Mouse (Mus musculus) kidney, postnatal 10 days (tissue): ENCODE measurements around the gene Dapl1.

ENCODE experiments used
- DNase-seq: peaks from one replicate; pipeline ENCODE4 v3.0.0; 2021; ENCODE audit warnings: mixed read lengths

Dapl1 gene

DNA sequence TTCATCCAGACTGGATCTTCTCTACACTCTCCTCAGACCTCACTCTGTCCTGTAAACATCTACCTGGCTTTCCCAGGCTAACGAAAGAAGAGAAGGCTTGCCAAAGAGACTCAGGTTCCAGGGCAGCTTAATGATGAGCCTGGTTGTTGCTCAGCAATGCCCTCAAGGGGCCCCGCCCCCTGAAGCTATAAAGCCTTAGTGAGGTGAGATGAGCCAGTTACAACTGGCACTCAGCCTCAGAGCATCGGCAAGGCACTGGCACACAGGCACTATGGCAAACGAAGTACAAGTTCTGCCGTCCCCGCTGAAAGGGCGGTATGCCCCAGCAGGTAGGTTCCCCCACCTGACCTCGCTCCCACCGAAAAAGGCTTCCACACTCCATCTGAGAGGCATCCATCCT lies at the start of gene Dapl1:
Gene Dapl1 (plus strand): TSS at position 216 of the 400 bp plus-strand sequence.
- peak; percentile 71 for DNase-seq

DNA sequence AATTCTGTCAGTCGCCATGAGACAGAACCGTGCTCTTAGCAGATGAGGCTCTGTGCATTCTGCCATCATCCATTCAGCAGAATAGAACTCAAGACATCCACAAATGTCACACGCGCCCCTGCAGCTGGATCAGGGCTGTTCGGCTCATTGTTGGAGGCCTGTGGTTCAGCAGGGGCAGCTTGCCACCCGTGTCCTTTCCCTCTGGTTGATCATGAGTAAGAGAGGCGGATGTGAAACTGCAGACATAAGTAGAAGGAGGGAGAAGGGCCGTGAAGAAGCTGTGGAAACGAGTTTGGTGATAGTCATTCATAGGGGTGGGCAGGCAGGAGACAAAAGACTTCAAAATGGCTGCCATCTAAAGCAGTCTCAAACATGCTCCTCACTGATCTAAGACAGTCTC lies 49.6 kb upstream of the Dapl1 start:
- no peak for DNase-seq

DNA sequence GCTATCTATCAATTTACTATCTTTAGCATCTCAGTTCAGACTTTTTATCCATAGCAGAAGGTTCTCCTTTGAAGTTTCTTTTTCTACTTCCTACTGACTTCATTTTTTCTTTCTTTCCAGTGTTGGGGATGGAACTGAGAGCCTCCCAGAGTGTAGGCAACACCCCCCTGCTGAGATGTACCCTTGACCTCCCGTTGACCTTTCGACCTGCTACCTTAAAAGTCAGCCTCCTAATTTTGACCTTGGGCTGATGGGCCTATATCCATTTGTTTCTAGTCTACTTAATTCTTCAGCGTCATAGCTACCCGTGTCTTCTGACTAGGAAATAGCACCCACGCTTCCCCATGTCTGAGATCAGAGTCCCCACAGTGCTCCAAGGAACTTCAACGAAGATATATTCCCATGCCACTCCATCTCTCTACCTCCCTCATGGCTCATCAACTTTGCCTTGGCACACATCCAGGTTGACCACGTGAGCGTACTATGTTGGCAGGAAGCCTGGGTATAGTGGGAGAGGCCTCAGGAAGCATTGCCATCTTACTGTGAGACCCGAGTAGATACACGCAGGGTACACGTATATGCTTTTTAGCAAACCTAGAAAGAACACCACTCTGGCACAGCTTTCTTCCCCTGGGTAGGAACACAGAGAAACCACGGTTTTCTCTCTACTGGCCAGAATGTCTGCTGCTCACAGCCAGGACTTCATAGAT lies 46.6 kb upstream of the Dapl1 start:
- peak; percentile 89 for DNase-seq

DNA sequence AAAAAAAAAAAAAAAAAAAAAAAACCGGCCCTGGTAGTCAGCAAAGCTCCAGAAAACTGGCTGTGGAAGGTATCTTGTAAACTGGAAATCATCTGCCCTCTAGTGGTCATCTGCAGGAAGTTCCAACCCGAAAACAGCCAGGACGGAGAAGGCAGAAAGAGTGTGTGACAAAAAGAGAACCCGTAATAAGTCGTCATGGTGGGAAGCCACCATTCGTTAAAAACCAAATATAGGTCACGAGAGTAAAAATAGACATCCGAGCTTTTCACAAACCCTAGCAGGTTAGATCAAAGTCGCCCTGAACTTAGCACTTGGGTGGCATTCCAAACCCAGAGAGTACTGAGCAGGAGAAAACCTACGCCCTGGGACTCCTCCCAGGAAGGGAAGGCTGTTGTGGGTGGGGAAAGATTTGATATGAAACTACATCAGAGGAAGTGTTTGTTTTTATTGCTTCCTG lies 45.9 kb upstream of the Dapl1 start:
- DNase-seq = peak; percentile 74

DNA sequence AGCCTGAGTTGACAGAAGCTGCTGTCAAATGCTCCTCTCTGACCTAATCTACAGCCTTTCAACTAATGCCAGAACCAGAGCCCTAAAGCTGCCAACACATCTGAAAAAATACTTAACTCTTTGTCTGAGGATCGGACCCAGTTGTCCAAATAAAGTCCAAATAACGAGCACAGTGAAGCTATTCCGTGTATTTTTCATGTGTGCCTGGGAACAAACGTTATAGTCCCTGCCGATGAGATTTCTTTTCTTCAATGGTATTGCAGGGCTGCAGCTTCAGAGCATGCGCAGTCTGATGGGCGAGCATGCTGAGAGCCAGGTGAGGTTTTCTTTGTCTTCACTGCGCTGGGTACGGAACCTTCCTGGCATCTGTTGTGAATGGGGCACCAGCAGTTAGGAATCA lies 44.6 kb upstream of the Dapl1 start:
- DNase-seq = no peak

DNA sequence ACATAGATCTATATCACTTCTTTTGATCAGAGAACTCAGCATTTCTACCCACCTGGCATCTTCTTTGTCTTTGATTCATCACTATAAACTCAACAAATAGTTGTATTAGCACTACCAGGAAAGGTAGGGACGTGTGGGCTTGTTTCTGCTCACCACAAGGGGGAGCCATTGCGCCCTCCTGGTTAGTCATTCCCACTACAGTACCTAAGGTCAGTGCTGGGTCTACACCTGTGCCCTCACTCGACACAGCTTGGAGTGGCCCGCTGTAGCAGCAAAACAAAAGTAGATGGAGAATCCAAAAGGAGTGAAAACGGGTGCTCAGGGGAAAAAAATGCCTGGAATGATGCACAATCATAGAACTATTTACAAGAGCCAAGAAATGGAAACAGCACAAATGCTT lies 44.0 kb upstream of the Dapl1 start:
- peak; percentile 85 for DNase-seq

DNA sequence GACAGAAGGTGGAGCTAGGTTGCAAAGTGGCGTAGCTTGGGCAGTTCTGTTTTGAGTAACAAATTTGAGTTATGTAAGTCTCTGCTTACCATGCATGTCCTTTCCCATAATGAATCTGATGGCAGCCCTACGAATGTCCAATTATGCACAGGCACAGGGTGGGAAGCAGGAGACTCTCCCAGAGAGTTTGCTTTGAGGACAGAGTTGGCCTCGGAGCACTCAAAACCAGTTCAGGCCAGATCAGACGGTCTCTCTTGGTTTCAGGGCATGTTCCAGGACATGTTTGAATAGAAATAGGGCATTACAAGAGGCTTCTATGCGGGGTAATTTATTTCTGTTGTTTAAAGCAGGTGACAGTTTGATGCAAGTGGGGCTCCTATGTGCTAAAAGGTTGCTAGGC lies 42.8 kb upstream of the Dapl1 start:
- DNase-seq = no peak

DNA sequence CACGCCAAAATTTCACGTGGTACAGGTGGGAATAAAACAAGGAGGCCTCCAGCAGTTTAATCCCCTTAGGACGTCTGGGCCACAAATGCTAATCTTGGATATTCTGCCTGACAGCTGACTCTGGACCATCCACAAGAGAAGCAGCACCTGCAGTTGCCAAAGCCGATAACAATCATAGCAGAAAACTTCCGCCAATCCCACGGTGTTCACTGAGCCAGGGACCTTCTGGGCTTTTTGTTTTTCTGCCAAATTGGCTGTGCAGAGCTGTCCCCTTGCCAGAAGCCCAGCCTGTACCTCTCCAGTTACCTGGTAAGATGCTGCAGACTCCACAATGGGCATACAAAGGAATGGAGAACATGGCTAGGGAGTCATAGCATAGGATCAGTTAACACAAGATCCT lies 37.8 kb upstream of the Dapl1 start:
- no peak for DNase-seq

DNA sequence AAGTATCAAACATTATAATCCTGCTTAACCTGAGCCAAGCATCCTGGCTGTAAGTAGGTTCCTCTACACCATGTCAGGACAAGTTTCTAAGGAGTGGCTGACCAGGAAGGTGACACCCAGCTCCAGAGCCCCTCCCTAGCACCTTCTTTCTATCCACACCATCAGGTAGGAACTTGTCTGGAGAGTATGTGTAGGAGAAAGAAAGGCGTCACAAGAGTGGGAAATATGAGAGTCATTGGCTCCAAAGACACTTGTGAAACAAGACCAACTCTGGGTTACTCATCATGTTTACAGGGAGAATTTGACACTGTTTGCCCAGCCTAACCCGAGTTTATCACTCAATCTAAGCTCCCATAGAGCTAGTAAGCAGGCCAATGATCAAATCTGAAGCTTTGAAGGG lies 36.7 kb upstream of the Dapl1 start:
- DNase-seq = no peak

DNA sequence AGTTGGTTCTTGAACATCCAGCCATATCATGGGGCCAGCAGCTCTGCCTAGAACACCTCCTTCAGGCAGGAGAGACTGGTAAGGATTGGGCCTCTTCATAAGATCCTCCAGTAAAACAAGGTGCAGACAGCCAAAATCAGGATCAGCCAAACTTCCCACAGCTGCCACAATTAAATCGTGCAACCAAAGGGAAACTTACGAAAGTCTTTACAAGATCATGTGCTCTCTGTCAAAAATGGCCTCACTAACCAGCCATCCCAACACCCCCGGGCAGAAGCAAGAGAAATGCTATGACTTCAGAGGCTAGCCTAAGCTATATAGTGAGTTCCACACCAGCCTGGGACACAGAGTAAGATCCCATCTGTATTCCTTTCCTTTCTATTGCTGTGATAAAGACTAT lies 35.9 kb upstream of the Dapl1 start:
- DNase-seq = no peak

DNA sequence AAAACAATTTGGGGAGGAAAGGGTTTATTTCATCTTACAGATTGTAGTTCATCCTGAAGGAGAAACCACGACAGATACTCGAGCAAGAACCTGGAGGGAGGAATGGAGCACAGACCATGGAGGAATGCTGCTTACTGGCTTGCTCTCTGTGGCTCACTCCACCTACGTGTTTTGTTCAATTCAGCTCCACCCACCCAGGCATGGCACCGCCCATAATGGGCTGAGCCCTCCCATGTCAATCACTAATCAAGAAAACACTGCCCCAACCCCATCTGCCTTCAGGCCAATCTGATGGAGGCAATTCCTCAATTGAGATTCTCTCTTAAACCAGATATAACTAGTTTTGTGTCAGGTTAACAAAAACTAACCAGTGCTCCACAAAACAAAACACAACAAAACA lies 35.5 kb upstream of the Dapl1 start:
- DNase-seq = no peak

DNA sequence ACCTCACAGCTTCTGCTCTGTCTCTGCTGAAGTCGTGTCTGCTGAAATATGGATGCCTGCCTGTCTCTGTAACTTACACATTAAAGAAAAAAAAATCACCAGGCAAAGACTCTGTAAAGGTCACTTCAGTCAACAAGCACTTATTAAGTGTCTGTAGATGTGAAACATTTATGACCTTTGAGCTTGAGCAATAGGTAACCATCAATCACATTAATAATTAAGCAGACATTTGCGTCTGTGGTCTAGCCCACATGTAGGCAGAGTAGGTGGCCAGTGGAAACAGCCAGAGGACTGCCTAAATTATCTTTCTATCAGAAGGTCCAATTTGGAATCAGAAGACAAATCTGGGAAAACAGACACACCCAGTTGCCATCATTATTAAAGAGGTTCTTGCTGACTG lies 32.8 kb upstream of the Dapl1 start:
- DNase-seq = no peak

DNA sequence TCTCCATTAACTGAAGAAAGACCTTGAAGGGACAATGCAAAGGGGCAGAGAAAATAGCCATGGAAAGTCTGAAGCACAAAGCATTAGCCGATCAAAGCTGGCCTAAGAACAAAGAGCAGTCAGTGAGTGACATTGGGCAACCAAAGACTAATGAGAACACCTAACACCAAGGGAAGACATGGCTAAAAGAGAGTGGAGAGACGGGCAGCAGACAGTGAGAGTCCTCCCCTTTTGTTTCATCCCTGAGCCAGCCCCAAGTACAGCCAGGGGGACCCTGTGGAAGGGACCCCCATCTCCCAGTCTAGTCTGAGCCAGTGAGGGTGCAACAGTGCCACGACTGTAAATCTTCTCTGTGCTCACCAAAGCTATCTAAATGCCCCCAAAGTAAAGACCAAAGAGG lies 32.4 kb upstream of the Dapl1 start:
- no peak for DNase-seq

DNA sequence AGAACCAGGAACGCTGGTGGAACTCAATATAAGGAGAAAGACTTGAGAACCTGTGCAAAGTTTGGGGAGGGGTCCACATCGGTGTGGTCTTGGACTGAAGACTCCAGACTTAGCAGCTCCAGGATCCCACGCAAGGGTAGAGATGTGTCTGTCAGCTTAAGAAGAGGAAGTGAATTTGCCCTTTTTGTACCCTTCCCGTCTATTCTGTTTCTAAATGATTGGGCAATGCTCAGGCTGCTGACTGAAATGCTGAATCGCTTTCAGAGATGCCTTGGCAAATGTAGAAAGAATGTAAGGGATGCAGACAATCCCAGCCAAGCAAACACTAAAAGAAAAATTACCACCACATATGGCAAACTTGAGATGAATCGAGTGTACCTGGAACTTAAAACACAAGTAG lies 22.4 kb upstream of the Dapl1 start:
- no peak for DNase-seq

DNA sequence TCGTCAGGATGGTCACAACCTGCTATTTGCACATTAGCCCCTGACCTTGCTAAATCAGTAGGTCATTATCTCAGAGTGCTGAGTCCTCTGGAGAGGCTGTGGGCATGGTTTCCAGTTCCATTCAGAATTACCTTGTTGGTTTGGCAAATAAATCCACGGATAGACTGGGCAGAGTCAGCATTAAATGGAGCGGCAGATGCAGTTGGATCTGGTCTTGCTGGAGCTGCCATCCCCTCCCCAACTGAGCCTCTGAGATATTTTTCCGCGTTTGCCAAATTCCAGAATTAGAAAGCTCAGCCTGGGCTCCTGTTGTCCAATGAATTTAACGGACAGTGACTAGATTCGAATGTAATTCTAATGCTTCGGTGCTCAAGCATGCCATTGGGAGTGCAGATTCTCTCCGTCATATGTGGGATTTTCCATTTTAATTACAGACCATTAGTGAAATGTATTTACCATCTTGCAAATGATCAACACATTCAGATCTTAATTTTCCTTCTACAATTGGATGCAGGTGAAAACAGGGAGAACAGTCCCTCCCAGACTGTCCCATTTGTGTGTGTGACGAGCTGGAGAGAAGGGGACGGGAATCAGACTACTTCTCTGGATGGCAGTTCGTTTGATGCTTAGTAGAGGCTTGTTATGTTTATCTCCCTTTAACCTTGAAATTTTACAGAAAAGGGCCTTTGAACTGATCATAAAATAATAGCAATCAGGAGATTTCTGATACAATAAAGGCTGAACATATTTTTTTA lies 20.8 kb upstream of the Dapl1 start:
- DNase-seq = no peak

DNA sequence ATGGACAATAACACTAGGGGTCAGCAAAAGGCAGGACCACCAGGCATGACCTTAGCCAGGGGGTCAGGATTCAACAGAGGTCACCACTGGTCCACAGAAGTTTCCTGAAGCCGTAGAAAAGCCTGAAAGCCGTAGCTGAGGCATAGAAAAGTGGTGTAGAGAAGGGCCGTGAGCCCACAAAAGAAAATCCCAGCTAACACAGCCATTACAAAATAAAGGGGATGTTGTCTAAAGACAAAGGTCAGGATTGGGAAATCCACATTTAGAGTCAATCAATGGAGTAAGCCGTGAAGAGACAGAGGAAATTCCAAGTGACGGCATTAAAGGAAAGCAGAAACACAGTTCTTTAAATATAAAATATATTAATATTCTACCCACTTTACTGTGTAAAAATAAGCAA lies 18.8 kb upstream of the Dapl1 start:
- DNase-seq = no peak

DNA sequence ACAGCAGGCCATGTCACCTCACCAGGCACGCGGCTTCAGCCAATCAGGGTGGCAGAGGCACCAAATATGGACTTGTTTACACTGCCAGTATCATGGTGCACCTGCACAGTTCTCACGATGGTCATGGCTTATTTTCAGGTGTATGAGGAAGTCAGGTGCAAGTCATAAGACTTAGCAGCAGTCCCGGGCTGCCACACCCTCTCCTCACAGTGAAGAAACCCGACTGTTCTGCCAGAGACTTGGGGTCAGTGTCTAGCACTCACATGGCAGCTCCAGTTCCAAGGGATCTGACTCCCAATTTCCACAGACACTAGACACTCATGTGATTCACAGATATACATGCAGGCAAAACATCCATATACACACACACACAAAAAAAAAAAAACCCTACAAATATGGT lies 18.1 kb upstream of the Dapl1 start:
- DNase-seq = no peak

DNA sequence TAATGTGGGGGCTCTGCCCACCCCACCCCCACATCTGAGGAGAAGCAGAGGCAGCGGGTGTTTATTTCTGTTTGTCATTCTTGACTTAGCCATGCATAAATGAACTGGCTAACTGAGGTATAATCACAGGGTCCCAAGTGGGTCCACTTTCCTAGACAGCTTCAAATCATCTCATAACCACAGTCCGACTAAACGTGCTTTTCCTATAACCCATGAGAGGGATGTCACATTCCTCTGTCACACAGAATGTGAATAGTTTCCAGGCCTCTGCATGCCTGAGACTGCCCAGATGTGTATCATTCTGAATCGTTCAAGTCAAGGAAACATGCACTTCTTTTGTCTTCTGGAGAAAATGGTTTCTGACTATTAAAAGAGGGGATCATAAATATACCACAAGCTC lies 17.4 kb upstream of the Dapl1 start:
- no peak for DNase-seq

DNA sequence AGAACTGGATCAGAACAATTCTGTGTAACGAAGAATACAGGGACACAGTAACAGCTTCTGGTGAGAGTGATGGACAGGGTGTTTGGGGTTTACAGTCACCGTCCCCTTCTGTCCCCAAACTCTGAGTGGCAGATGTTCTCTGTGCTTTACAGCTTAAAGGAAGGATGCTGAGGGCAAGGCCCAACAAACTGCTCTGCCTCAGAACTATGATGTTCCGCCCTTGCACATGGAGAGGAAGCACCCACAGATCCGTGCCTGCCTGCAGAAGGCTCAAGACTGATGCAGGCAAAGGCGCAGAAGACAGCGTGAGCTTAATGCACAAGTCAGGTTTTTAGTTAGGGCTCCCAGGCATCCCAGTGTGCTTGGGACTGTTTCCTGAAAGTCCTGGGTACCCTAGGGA lies 16.5 kb upstream of the Dapl1 start:
- no peak for DNase-seq

DNA sequence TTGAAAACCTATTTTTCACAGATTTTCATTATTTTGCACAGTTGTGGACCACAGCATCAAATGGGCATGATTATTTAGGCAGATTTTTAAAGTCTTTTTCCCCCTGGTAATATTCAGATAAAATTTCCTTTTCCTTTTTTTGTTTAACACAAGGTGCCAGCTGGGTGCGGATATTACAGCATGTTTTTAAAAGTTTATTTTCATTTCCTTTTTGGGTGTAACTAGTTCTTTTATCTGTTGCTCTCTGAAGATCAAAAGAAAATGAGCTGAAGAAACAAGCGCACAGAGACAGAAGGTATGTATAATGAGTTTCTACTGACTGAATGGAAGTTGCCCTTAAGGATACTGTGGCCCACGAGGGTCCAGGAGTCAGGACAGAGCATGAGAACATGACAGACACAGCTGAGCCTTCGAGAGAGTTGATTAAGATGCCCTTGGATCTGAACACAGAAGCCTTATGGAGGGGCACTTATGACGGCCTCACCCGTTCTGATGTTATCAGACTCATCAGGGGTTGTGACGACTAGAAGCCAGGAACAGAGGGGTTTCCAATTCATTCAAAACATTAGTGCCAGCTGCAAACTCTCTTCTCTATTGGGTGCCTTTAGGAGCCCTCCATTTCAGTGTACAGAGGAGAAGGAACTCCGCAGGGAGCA lies 14.7 kb upstream of the Dapl1 start:
- no peak for DNase-seq

DNA sequence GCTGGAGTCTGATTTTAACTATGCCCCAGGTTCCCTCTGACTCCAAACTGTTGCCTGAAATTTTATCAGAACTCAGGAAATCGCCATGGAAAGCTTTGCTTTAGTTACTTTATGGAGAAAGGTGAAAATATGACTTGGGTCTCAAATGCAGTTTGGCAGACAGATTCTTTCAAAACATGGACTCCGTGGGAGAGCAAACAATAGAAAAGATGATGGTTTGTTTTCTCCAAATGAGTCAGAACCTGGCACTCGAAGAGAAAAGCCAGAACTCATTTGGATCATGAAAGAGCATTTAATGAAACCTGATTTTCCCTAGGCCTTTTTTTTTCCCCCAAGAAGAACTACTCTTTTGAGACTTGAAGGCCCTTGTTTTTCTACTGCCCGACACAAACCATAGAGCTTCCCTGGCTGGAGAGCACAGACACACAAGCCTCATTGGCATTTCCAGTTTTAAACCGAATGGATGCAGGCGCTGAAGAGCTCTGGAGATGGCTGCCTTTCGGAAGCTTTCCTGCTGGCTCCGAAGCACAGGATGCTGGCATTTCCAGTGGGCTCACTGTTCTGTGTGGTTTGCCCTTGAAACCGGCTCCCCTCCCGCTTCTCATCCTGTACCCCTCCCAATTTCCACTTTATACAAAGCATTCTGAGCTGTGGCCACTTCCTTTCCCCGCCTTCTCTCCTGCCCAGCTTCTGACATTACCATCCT lies 14.0 kb upstream of the Dapl1 start:
- peak; percentile 37 for DNase-seq

DNA sequence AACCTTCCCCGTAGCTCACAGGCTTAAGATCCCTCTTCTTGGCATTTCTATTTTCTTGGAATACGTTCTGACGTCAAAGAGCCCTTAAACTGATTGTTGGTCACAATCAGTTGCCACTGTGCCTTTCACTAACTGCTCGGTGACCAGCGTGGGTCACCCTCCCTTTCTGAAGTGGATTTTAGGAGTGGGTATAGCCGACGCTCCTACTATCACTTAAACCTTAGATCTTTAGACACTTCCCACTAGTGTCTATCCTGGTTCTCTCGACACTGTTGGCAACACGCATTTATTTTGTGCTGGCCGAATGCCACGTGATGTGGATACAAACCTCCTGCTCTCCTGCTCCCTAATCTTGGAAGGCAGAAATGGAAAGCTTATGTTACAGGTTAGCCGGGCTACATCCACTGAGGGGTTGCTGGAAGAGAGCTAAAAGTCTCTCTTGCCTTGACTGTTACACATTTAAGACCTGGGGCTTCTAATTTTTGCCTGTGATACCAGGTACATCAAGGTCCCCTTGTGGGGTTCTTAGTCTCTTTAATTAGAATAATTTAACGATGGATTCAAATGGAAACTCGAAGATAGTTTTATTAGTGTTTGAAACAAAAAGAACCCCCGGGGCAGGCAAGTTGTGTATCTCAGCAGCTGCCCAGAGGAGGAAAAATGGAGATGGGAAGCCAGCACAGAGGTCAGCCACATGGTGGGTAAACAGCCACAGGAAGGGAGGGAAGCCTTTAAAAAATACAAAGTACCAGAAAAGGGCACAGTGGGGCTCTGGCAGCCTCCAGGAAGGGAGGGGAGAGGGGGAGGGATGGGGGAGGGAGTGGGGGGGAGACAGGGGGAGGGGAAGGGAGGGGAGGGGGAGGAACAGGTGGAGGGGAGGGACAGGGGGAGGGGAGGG lies 13.2 kb upstream of the Dapl1 start:
- DNase-seq = peak; percentile 14
